Mouse (Mus musculus) kidney, embryonic 15.5 days (tissue): ENCODE measurements around the gene Trim23. TPM values are rescaled to one million over a fixed set of nuclear protein-coding genes. Genes with fewer than 3 reads are reported as not detected.
"Not testable (repeated sequence)": the region's sequence is repeated elsewhere in the genome, so short reads cannot be mapped to it uniquely, and the experiment has no call there.

Experiments
- ATAC-seq: fragments of 200-750 bp; cut with Nextera tagmentation; replicated peaks from 2 replicates; pipeline ENCODE4 v1.8.0; 2017; ENCODE audit warnings: moderate TSS enrichment; ENCODE audit not compliant: low FRiP score
- H3K27ac ChIP-seq: fragments of 300-500 bp; sonication (generic); 2 replicates; pipeline ENCODE4 v1.5.1; 2015; ENCODE audit warnings: mild to moderate bottlenecking, inconsistent platforms
- H3K27me3 ChIP-seq: fragments of 300-500 bp; sonication (generic); 2 replicates; pipeline ENCODE4 v1.6.1; 2015; ENCODE audit warnings: inconsistent platforms
- H3K36me3 ChIP-seq: fragments of 300-500 bp; sonication (generic); 2 replicates; pipeline ENCODE4 v1.6.1; 2015; ENCODE audit warnings: inconsistent platforms
- H3K4me1 ChIP-seq: fragments of 300-500 bp; sonication (generic); 2 replicates; pipeline ENCODE4 v1.6.1; 2015; ENCODE audit warnings: inconsistent platforms
- H3K4me2 ChIP-seq: fragments of 300-500 bp; sonication (generic); 2 replicates; pipeline ENCODE4 v1.6.1; 2015; ENCODE audit warnings: moderate library complexity, mild to moderate bottlenecking, inconsistent platforms
- H3K4me3 ChIP-seq: fragments of 300-500 bp; sonication (generic); replicated peaks from 2 replicates; pipeline ENCODE4 v1.5.1; 2015; ENCODE audit warnings: mild to moderate bottlenecking, inconsistent platforms
- H3K9ac ChIP-seq: fragments of 300-500 bp; sonication (generic); 2 replicates; pipeline ENCODE4 v1.6.1; 2015; ENCODE audit warnings: mild to moderate bottlenecking, inconsistent platforms
- H3K9me3 ChIP-seq: fragments of 300-500 bp; sonication (generic); replicated peaks from 2 replicates; pipeline ENCODE4 v1.6.1; 2016; ENCODE audit warnings: inconsistent platforms
- WGBS: fragments of 180-500 bp; shearing (Covaris S2); methylation state at CpG from one replicate; pipeline ENCODE4 v1.1.7; 2015; ENCODE audit warnings: mixed read lengths; 5-methylcytosine and 5-hydroxymethylcytosine counted together
- polyA plus RNA-seq: library from polyadenylated mRNA; unstranded; fragments of >200 nt; fragmentation: Nextera tagmentation; extraction: Ambion mirVana; gene quantifications from 2 replicates; pipeline ENCODE4 v1.2.1, GENCODE M21; 2015

Gene Trim23
- polyA plus RNA-seq, 1 experiment from 2014 or later, result 19.0 TPM

GRCm38 (mm10) chr13:104177796-104178649 lies 574 bp upstream of the Trim23 start, which contains the start of gene Trappc13:
Trappc13 (minus strand) TSS chr13:104178469.
- Histone ChIP-seq H3K4me3 (peak within 1 kb of the TSS; percentile 83), H3K27ac (peak within 1 kb of the TSS; percentile 91), H3K4me1 (peaks cover 12% of the 10 kb centered on the region), H3K4me2 (peak within 1 kb of the TSS; percentile 65), H3K27me3 (no peaks in the 10 kb centered on the region), H3K36me3 (peaks cover 28% of the 10 kb centered on the region), H3K9ac (peak within 1 kb of the TSS; percentile 68), H3K9me3 (no peaks in the 10 kb centered on the region)
- WGBS, result under 1% methylated on average over 32 of the region's 32 CpGs
- peak; percentile 93 for ATAC-seq

GRCm38 (mm10) chr13:104179176-104179888 lies 735 bp downstream of the Trim23 start:
- no peak for ATAC-seq
- WGBS, result 12% methylated on average over 13 of the region's 13 CpGs
- peaks cover 36% of the 10 kb centered on the region for H3K36me3 ChIP-seq
- no peaks in the 10 kb centered on the region for H3K27me3 ChIP-seq
- no peaks in the 10 kb centered on the region for H3K9me3 ChIP-seq
- peak overlapping the region; percentile 83 for H3K27ac ChIP-seq
- H3K4me2 ChIP-seq, result peak overlapping the region; percentile 60
- H3K9ac ChIP-seq, result peak overlapping the region; percentile 68
- H3K4me3 ChIP-seq, result peak overlapping the region; percentile 83
- peaks cover 12% of the 10 kb centered on the region for H3K4me1 ChIP-seq

DNA sequence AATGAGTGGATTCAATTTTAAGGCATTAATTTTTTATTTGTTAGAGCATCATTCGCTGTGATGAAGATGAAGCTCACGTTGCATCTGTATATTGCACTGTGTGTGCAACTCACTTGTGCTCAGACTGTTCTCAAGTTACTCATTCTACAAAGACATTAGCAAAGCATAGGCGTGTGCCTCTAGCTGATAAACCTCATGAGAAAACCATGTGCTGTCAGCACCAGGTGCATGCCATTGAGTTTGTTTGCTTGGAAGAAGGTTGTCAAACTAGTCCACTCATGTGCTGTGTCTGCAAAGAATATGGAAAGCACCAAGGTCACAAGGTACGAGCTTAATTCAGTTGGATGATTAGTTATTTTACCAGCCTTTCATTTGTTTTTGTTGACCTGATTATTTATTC lies 8.8 kb downstream of the Trim23 start:
- 85% methylated on average over 4 of the region's 4 CpGs for WGBS
- peaks cover 65% of the 10 kb centered on the region for H3K36me3 ChIP-seq
- ATAC-seq, result no peak

GRCm38 (mm10) chr13:104195891-104196290 lies 17.3 kb downstream of the Trim23 start:
- not testable (repeated sequence) for H3K9ac ChIP-seq, ATAC-seq

More for the DNA sequence above, 8.8 kb downstream of the Trim23 start:
- Histone ChIP-seq H3K27me3 (no peaks in the 10 kb centered on the region), H3K9me3 (no peaks in the 10 kb centered on the region), H3K9ac (no peak overlapping the region), H3K4me2 (no peak overlapping the region), H3K27ac (no peak overlapping the region), H3K4me3 (no peak overlapping the region), H3K4me1 (no peaks in the 10 kb centered on the region)

DNA sequence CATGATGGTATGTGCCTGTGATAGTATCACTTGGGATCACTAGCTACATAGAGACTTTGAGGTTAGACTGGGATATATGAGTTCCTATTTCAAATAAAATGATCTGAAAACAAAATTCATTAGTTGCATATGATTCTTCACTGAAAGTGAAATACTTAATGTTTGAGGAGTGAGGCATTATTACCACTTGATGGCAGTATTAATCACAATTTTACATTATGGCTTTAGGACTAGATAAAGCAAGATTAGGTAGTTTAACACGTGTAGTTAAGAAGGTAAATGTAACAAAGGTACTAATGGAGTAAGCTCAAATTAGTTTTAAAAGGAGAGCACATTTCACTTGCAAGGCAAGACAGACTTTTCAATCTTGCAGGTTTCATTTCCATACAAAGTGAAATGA lies 25.7 kb downstream of the Trim23 start:
- Histone ChIP-seq H3K4me1 (no peaks in the 10 kb centered on the region), H3K9me3 (no peaks in the 10 kb centered on the region), H3K4me3 (no peak overlapping the region), H3K36me3 (peaks cover 48% of the 10 kb centered on the region), H3K27me3 (no peaks in the 10 kb centered on the region), H3K9ac (no peak overlapping the region), H3K4me2 (no peak overlapping the region), H3K27ac (no peak overlapping the region)
- 68% methylated on average over 1 of the region's 1 CpGs for WGBS
- ATAC-seq, result no peak

More at GRCm38 (mm10) chr13:104195891-104196290, 17.3 kb downstream of the Trim23 start:
- H3K36me3 ChIP-seq, result peaks cover 57% of the 10 kb centered on the region
- H3K9me3 ChIP-seq, H3K27me3 ChIP-seq, H3K27ac ChIP-seq, H3K4me2 ChIP-seq, H3K4me3 ChIP-seq, H3K4me1 ChIP-seq: not testable (repeated sequence)

DNA sequence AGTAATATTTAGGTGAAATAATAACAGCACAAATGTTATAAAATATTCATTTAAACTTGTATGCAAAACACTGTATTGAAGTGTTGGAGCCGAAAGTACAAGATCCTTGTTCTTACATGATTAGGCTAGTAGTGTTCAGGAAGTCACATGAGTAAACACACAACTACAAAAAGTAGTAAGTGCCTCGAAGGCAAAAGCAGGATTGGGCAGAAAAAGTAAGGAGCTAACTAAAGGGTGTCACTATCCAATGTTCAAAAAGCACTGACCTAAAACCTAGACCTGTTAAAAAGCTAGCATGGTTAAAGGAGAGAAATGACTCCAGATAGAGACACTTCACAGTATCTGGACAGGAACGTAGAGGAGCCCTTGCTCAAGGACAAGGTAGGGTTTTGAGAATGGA lies 48.9 kb downstream of the Trim23 start:
- no peak for ATAC-seq
- Histone ChIP-seq H3K4me3 (peak overlapping the region; percentile 87), H3K9me3 (no peaks in the 10 kb centered on the region), H3K36me3 (peaks cover 9% of the 10 kb centered on the region; the same call in 1 of the 2 replicates), H3K4me1 (peaks cover 10% of the 10 kb centered on the region), H3K27me3 (no peaks in the 10 kb centered on the region), H3K4me2 (peak overlapping the region; percentile 62), H3K27ac (no peak overlapping the region), H3K9ac (peak overlapping the region; percentile 79)
- 60% methylated on average over 3 of the region's 3 CpGs for WGBS

DNA sequence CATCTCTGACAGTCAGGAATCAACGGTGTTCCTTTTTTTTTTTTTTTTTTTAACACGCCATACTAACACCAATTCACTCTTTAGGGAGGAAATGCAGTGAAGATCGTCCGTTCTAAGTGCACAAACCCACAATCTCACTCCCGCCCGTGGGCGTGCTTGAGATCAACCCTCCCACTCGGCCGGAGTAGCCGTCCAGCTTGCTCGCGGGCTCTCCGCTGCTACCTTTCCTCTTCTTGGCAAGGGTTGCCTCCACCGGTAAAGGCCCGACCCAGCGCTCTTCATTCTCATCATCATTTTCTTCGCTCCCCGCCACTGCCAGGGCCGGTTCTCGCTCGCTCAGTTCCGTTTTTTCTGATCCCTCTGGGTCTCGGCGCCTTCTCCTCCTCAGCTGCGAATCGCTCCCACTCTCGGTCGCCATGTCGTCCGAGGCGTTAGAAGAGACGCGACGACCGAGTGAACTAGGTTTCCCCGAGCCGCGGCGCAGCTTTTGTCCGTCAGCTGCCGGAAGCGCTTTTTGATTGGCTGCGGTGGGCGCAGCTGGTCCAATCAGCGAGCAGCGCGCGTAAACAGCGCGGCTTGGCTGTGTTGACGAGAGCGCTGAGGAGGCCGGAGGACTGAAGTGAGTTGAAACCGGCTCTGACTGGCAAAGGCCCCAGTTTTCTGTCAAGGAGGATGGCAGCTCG lies 49.9 kb downstream of the Trim23 start, which contains the start of the genes Cenpk and Ppwd1:
TSS of gene Cenpk (plus strand) at position 228 of the 683 bp plus-strand sequence.
TSS of gene Ppwd1 (minus strand) at position 460 of the 683 bp plus-strand sequence.
- under 1% methylated on average over 55 of the region's 55 CpGs for whole genome bisulfite sequencing
- H3K27me3 ChIP-seq, result no peaks in the 10 kb centered on the region
- H3K9me3 ChIP-seq, result no peaks in the 10 kb centered on the region
- ATAC-seq, result peak; percentile 100
- peaks cover 10% of the 10 kb centered on the region for H3K4me1 ChIP-seq
- H3K27ac ChIP-seq, result peak within 1 kb of the TSS; percentile 97
- H3K9ac ChIP-seq, result peak within 1 kb of the TSS; percentile 79
- H3K36me3 ChIP-seq, result peaks cover 12% of the 10 kb centered on the region; the same call in 1 of the 2 replicates
- peak within 1 kb of the TSS; percentile 68 for H3K4me2 ChIP-seq
- peak within 1 kb of the TSS; percentile 87 for H3K4me3 ChIP-seq

DNA sequence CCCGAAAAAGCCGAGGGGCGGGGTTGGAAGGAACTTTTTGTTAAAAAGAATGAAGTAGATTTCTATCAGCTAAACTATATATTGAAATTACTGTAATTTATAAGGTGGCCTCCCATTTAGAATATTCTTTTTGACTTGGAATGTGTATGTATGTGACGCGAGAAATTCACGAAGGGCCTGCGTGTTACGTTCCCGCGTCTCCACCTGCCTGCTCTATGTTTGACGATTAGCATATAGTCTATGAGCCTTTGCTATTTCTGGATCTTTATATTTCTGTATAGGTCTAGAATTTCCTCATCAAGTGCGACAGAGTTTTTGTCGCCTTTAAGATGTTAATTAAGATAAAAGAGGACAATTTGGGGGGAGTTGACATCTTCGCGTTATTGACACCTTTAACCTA lies 50.6 kb downstream of the Trim23 start:
- Histone ChIP-seq H3K27ac (peak overlapping the region; percentile 97), H3K36me3 (peaks cover 9% of the 10 kb centered on the region; the same call in 1 of the 2 replicates), H3K4me3 (peak overlapping the region; percentile 87), H3K4me2 (peak overlapping the region; percentile 68), H3K9me3 (no peaks in the 10 kb centered on the region), H3K9ac (peak overlapping the region; percentile 71), H3K4me1 (peaks cover 10% of the 10 kb centered on the region), H3K27me3 (no peaks in the 10 kb centered on the region)
- 3% methylated on average over 15 of the region's 15 CpGs for WGBS
- peak; percentile 31; the same call in 1 of the 2 replicates for ATAC-seq

Other genes with a start within 250 kb of the Trim23 start
- 16.1 and 18.6 TPM in 2 replicates for gene Nln, start 69.2 kb upstream of the Trim23 start, polyA plus RNA-seq
- 5.9 and 6.5 TPM in 2 replicates for gene Sgtb, start 69.1 kb upstream of the Trim23 start, polyA plus RNA-seq
- 66.2 and 69.8 TPM in 2 replicates for gene Trappc13, start 328 bp upstream of the Trim23 start, polyA plus RNA-seq
- gene Cenpk, start 49.8 kb downstream of the Trim23 start, polyA plus RNA-seq, result 77.8 and 82.9 TPM in 2 replicates
- gene Ppwd1, start 50.0 kb downstream of the Trim23 start, polyA plus RNA-seq, result 17.4 and 18.8 TPM in 2 replicates
- gene Adamts6, start 109.0 kb downstream of the Trim23 start, polyA plus RNA-seq, result 1.9 and 2.3 TPM in 2 replicates